Mouse (Mus musculus): ENCODE data around the gene Tnfsf12. TPM values are rescaled to one million over a fixed set of nuclear protein-coding genes. Genes with fewer than 3 reads are reported as not detected.

Gene Tnfsf12
- polyA plus RNA-seq, 1 experiment from 2014 or later = 1.1 TPM

DNA sequence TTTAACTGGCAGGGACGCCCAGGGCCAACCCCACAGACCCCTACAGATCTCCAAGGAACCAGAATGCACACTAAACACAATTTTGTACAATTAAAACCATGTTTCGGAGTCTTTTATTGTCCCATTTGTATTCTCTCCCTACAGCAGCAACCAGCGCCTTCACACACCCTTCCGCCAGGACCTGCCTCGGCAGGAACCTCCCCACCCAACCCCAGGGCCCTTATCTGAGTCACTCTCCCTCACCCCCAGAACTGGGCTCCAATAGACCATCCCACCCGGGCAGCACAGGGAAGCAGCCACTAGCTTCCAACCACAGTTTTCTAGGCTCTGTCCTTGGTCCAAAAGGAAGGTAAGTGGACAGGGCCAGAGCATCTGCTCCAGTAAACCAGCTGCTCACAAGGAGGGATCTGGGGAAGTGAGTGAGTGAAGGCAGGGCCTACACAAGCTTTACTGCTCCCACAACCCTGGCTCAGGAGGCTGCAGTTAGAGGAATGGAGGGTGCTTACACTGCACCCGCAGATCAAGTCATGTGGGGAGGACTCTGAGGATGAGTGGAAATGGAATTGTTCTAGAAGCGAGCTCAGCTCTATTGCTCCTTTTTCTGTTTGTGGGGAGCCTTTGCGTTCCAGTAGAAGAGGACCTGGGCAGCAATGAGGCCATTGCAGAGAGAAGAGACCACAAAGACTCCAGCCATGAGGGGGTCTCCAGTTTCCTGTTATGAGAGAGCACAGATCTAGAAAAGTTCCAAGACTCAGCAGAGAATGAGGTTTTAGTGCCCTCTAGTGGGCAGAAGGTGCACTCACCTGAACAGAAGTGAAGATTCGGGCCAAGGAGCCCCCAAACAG is 38.8 kb downstream of the Tnfsf12 start:
- Histone ChIP-seq H3K27ac (no peak overlapping the region), H3K27me3 (no peaks in the 10 kb centered on the region)
- WGBS = 82% methylated on average over 10 of the region's 10 CpGs

DNA sequence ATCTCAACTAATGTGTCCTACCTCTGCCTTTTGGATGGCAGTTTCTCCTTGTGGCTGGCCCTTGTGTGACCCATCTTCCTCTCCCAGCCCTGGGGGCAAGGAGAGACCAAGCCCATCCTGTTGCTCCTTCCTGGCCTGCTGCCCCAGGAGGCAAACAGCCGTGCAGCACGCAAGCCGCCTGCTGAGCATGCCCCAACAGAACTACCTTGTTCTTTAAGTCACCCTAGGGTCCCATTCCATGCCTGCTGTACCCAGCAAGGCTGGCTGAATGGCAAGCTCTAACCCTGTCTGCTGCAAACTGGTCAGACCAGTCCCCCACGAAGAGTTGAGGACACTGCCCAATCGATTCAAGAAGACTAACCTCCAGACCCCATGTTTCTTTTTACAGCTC is 39.6 kb downstream of the Tnfsf12 start:
- H3K4me1 ChIP-seq = peaks cover 11% of the 10 kb centered on the region
- no peak overlapping the region for H3K9ac ChIP-seq
- no peak overlapping the region for H3K4me3 ChIP-seq
- no peak overlapping the region for H3K27ac ChIP-seq
- H3K9me3 ChIP-seq (replicated peaks) = no peaks in the 10 kb centered on the region
- H3K4me2 ChIP-seq = no peak overlapping the region
- no peak for ATAC-seq
- 86% methylated on average over 5 of the region's 5 CpGs for WGBS
- H3K27me3 ChIP-seq = no peaks in the 10 kb centered on the region
- peaks cover 84% of the 10 kb centered on the region for H3K36me3 ChIP-seq (ENCODE audit: poor library complexity, severe bottlenecking)

More for the DNA sequence above, 38.8 kb downstream of the Tnfsf12 start:
- Histone ChIP-seq H3K9ac (no peak overlapping the region), H3K4me3 (no peak overlapping the region), H3K4me1 (peaks cover 19% of the 10 kb centered on the region), H3K4me2 (no peak overlapping the region), H3K36me3 (ENCODE audit: poor library complexity, severe bottlenecking) (peaks cover 76% of the 10 kb centered on the region), H3K9me3 (replicated peaks) (no peaks in the 10 kb centered on the region)
- no peak for ATAC-seq

DNA sequence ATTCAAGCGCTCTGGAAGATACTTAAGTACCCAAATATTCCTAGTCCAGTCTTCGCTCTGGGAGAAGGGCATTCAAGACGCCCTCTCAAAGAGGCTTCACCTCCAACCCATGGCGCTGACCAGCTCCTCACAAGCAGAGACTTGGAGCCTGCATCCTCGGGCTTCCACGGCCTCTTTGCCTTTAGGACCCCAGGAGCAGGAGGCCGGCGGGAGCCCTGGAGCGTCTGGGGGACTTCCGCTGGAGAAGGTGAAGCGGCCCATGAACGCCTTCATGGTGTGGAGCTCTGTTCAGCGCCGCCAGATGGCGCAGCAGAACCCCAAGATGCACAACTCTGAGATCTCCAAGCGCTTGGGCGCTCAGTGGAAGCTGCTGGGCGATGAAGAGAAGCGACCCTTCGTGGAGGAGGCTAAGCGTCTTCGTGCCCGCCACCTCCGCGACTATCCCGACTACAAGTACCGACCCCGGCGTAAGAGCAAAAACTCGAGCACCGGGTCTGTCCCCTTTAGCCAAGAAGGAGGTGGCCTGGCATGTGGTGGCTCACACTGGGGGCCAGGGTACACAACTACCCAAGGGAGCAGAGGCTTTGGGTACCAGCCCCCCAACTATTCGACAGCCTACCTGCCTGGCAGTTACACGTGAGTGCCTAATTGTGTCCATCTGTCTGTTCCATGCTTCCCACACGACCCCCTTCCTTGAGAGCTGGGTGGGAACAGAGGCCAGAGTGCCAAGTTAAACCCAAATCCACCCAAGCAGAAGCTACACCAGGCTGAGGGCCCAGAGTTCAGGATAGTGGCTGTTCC is 40.2 kb downstream of the Tnfsf12 start, which contains the start of gene Sox15:
Sox15 (plus strand) TSS at position 51 of the 801 bp plus-strand sequence.
- H3K9ac ChIP-seq = no peak within 1 kb of the TSS
- no peaks in the 10 kb centered on the region for H3K27me3 ChIP-seq
- H3K27ac ChIP-seq = peak within 1 kb of the TSS; percentile 3; the same call in 1 of the 2 replicates
- H3K4me2 ChIP-seq = no peak within 1 kb of the TSS
- WGBS = 22% methylated on average over 34 of the region's 34 CpGs
- H3K4me3 ChIP-seq = peak within 1 kb of the TSS; percentile 9
- H3K36me3 ChIP-seq (ENCODE audit: poor library complexity, severe bottlenecking) = peaks cover 90% of the 10 kb centered on the region
- ATAC-seq = peak; percentile 77
- peaks cover 8% of the 10 kb centered on the region; the same call in 1 of the 2 replicates for H3K4me1 ChIP-seq
- H3K9me3 ChIP-seq (replicated peaks) = no peaks in the 10 kb centered on the region

DNA sequence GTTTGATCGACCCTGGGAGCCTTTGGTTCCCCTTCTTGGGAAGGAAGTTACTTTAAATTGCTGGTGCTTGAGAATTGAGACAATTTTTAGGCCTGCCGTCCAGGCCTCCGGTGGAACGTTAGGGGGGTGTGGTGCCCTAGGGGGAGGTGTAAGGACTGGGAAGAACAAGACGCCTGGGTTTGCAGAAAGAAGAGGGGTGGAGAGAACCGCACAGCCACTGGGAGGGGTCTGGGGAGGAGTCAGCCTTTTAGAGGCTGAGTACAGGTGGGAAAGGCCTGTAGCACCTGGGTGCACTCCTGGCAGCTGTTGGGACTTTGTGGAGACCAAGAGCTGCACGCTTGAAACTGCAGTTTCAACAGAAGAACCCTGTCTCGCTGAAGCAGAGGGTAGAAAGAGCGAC is 40.9 kb downstream of the Tnfsf12 start:
- Histone ChIP-seq H3K36me3 (ENCODE audit: poor library complexity, severe bottlenecking) (peaks cover 90% of the 10 kb centered on the region), H3K4me1 (peaks cover 5% of the 10 kb centered on the region; the same call in 1 of the 2 replicates), H3K9ac (no peak overlapping the region), H3K4me2 (no peak overlapping the region), H3K27me3 (no peaks in the 10 kb centered on the region), H3K9me3 (replicated peaks) (no peaks in the 10 kb centered on the region), H3K27ac (0 out of 2 replicates have a peak overlapping the region, but pooled peaks have one; percentile 3), H3K4me3 (no peak overlapping the region)
- WGBS = 56% methylated on average over 9 of the region's 9 CpGs
- no peak for ATAC-seq

DNA sequence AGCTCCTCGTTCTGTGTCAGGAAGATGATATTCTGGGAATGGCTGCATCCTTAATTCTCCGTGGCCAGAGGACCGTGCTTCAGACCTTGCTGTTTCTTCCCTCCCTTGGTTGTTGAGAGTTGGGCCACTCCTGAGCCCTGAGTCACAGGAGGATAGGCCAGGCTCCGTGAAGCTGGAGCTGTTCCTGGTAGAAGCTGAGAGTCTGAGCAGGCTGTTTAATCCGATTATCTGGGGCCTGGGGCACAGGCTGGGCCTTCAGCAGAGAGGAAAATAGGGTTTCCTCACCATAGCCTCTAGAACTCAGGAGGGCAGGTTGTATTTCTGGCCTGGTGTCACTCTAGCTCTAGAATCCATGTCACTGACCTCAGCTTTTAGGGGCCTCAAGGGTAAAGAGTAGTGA is 42.2 kb downstream of the Tnfsf12 start:
- Histone ChIP-seq H3K27me3 (no peaks in the 10 kb centered on the region), H3K9ac (no peak overlapping the region), H3K4me2 (no peak overlapping the region), H3K4me3 (no peak overlapping the region), H3K4me1 (peaks cover 5% of the 10 kb centered on the region; the same call in 1 of the 2 replicates), H3K36me3 (ENCODE audit: poor library complexity, severe bottlenecking) (peaks cover 93% of the 10 kb centered on the region), H3K27ac (peak overlapping the region; percentile 8; the same call in 1 of the 2 replicates), H3K9me3 (replicated peaks) (no peaks in the 10 kb centered on the region)
- no peak for ATAC-seq
- 65% methylated on average over 5 of the region's 5 CpGs for WGBS

DNA sequence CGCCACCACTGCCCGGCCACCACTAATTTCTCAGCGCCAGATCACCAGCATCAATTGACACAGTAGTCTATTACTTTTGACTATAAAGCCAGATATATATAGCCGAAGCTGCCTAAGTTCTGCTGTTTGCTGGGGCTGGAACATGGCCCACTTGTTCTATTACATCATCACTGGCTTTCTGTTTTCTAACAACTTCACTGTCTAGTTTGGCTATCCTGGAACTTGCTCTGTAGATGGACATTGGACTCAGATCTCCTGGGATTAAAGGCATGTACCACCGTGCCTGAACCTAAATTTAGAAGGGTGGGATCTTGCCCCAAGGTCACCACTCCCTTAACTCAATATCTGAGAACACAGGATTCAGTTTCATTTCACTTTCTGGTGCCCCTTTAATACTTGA is 49.8 kb downstream of the Tnfsf12 start:
- H3K27me3 ChIP-seq = no peaks in the 10 kb centered on the region
- H3K36me3 ChIP-seq (ENCODE audit: poor library complexity, severe bottlenecking) = peaks cover 100% of the 10 kb centered on the region
- no peak overlapping the region for H3K27ac ChIP-seq
- H3K4me3 ChIP-seq = no peak overlapping the region
- no peaks in the 10 kb centered on the region for H3K4me1 ChIP-seq
- no peak overlapping the region for H3K4me2 ChIP-seq
- 96% methylated on average over 5 of the region's 5 CpGs for WGBS
- no peak overlapping the region for H3K9ac ChIP-seq
- H3K9me3 ChIP-seq (replicated peaks) = no peaks in the 10 kb centered on the region
- no peak for ATAC-seq

MicroRNA genes within 50 kb of the gene (microRNA counts, 519-probe panel; counts per million panel counts)
- microRNA mmu-miR-1934 = 177 counts per million, percentile 53 among the panel's probes with 10 or more counts

Small RNA genes within 50 kb of the gene (microRNA-seq; reads per million reads assigned to microRNA genes)
- gene Mir1934 = 5.1 reads per million, percentile 15 among the genes with 10 or more reads in this experiment

Other genes with a start within 250 kb of the Tnfsf12 start
- gene Dnah2, start 146.7 kb downstream of the Tnfsf12 start, polyA plus RNA-seq (2015; fragmentation: Nextera tagmentation; extraction: Ambion mirVana) = 1.7 and 2.0 TPM in 2 replicates
- gene Efnb3, start 135.6 kb downstream of the Tnfsf12 start, polyA plus RNA-seq (2015; fragmentation: Nextera tagmentation; extraction: Ambion mirVana) = 63.1 and 72.0 TPM in 2 replicates
- 32.0 and 35.1 TPM in 2 replicates for gene Wrap53, start 115.6 kb downstream of the Tnfsf12 start, polyA plus RNA-seq (2015; fragmentation: Nextera tagmentation; extraction: Ambion mirVana)
- 119 and 129 TPM in 2 replicates for gene Trp53, start 115.5 kb downstream of the Tnfsf12 start, polyA plus RNA-seq (2015; fragmentation: Nextera tagmentation; extraction: Ambion mirVana)
- gene Atp1b2, start 89.9 kb downstream of the Tnfsf12 start, polyA plus RNA-seq (2015; fragmentation: Nextera tagmentation; extraction: Ambion mirVana) = 12.7 and 14.0 TPM in 2 replicates
- not detected in 2 replicates for gene Shbg, start 77.9 kb downstream of the Tnfsf12 start, polyA plus RNA-seq (2015; fragmentation: Nextera tagmentation; extraction: Ambion mirVana)
- gene Sat2, start 73.8 kb downstream of the Tnfsf12 start, polyA plus RNA-seq (2015; fragmentation: Nextera tagmentation; extraction: Ambion mirVana) = 20.6 and 22.7 TPM in 2 replicates
- gene Fxr2, start 62.9 kb downstream of the Tnfsf12 start, polyA plus RNA-seq (2015; fragmentation: Nextera tagmentation; extraction: Ambion mirVana) = 38.7 and 42.2 TPM in 2 replicates
- not detected in 2 replicates for gene Sox15, start 40.5 kb downstream of the Tnfsf12 start, polyA plus RNA-seq (2015; fragmentation: Nextera tagmentation; extraction: Ambion mirVana)
- 89.4 and 95.2 TPM in 2 replicates for gene Mpdu1, start 33.2 kb downstream of the Tnfsf12 start, polyA plus RNA-seq (2015; fragmentation: Nextera tagmentation; extraction: Ambion mirVana)
- 4.4 and 5.2 TPM in 2 replicates for gene Cd68, start 29.7 kb downstream of the Tnfsf12 start, polyA plus RNA-seq (2015; fragmentation: Nextera tagmentation; extraction: Ambion mirVana)
- gene Eif4a1, start 23.4 kb downstream of the Tnfsf12 start, polyA plus RNA-seq (2015; fragmentation: Nextera tagmentation; extraction: Ambion mirVana) = 654 and 701 TPM in 2 replicates
- gene Senp3, start 13.8 kb downstream of the Tnfsf12 start, polyA plus RNA-seq (2015; fragmentation: Nextera tagmentation; extraction: Ambion mirVana) = 93.7 and 99.6 TPM in 2 replicates
- 0.15 and 0.43 TPM in 2 replicates for gene Tnfsf13, start 10.1 kb downstream of the Tnfsf12 start, polyA plus RNA-seq (2015; fragmentation: Nextera tagmentation; extraction: Ambion mirVana)
- gene Tnfsfm13, start 249 bp upstream of the Tnfsf12 start, polyA plus RNA-seq (2015; fragmentation: Nextera tagmentation; extraction: Ambion mirVana) = 0.45 and 0.87 TPM in 2 replicates
- 23.2 and 24.1 TPM in 2 replicates for gene Polr2a, start 62.8 kb upstream of the Tnfsf12 start, polyA plus RNA-seq (2015; fragmentation: Nextera tagmentation; extraction: Ambion mirVana)
- 0.26 and 0.58 TPM in 2 replicates for gene Slc35g3, start 66.1 kb upstream of the Tnfsf12 start, polyA plus RNA-seq (2015; fragmentation: Nextera tagmentation; extraction: Ambion mirVana)
- gene Zbtb4, start 70.1 kb upstream of the Tnfsf12 start, polyA plus RNA-seq (2015; fragmentation: Nextera tagmentation; extraction: Ambion mirVana) = 1.6 and 1.8 TPM in 2 replicates
- 1.5 TPM in 2 replicates for gene Chrnb1, start 100.1 kb upstream of the Tnfsf12 start, polyA plus RNA-seq (2015; fragmentation: Nextera tagmentation; extraction: Ambion mirVana)
- 3.3 and 3.8 TPM in 2 replicates for gene Fgf11, start 106.0 kb upstream of the Tnfsf12 start, polyA plus RNA-seq (2015; fragmentation: Nextera tagmentation; extraction: Ambion mirVana)
- 0.39 and 1.00 TPM in 2 replicates for gene Tmem102, start 109.8 kb upstream of the Tnfsf12 start, polyA plus RNA-seq (2015; fragmentation: Nextera tagmentation; extraction: Ambion mirVana)
- not detected in 2 replicates for gene Gm39566, start 119.4 kb upstream of the Tnfsf12 start, polyA plus RNA-seq (2015; fragmentation: Nextera tagmentation; extraction: Ambion mirVana)
- not detected in 2 replicates for gene Spem2, start 122.6 kb upstream of the Tnfsf12 start, polyA plus RNA-seq (2015; fragmentation: Nextera tagmentation; extraction: Ambion mirVana)
- gene Spem1, start 126.3 kb upstream of the Tnfsf12 start, polyA plus RNA-seq (2015; fragmentation: Nextera tagmentation; extraction: Ambion mirVana) = 0.37 and 0.52 TPM in 2 replicates
- gene Nlgn2, start 141.9 kb upstream of the Tnfsf12 start, polyA plus RNA-seq (2015; fragmentation: Nextera tagmentation; extraction: Ambion mirVana) = 16.6 and 17.0 TPM in 2 replicates
- 340 and 360 TPM in 2 replicates for gene Tmem256, start 142.7 kb upstream of the Tnfsf12 start, polyA plus RNA-seq (2015; fragmentation: Nextera tagmentation; extraction: Ambion mirVana)
- gene Plscr3, start 150.5 kb upstream of the Tnfsf12 start, polyA plus RNA-seq (2015; fragmentation: Nextera tagmentation; extraction: Ambion mirVana) = 44.1 and 45.4 TPM in 2 replicates
- 0.09 and 0.20 TPM in 2 replicates for gene Tnk1, start 162.9 kb upstream of the Tnfsf12 start, polyA plus RNA-seq (2015; fragmentation: Nextera tagmentation; extraction: Ambion mirVana)
- gene Tmem95, start 182.2 kb upstream of the Tnfsf12 start, polyA plus RNA-seq (2015; fragmentation: Nextera tagmentation; extraction: Ambion mirVana) = not detected in 2 replicates
- 1.3 and 1.4 TPM in 2 replicates for gene Kctd11, start 185.6 kb upstream of the Tnfsf12 start, polyA plus RNA-seq (2015; fragmentation: Nextera tagmentation; extraction: Ambion mirVana)
- 0.28 and 0.34 TPM in 2 replicates for gene Acap1, start 199.7 kb upstream of the Tnfsf12 start, polyA plus RNA-seq (2015; fragmentation: Nextera tagmentation; extraction: Ambion mirVana)
- 19.1 and 20.3 TPM in 2 replicates for gene 2810408A11Rik, start 205.1 kb upstream of the Tnfsf12 start, polyA plus RNA-seq (2015; fragmentation: Nextera tagmentation; extraction: Ambion mirVana)
- gene Neurl4, start 205.2 kb upstream of the Tnfsf12 start, polyA plus RNA-seq (2015; fragmentation: Nextera tagmentation; extraction: Ambion mirVana) = 15.5 and 20.2 TPM in 2 replicates
- 90.1 and 93.2 TPM in 2 replicates for gene Gps2, start 218.0 kb upstream of the Tnfsf12 start, polyA plus RNA-seq (2015; fragmentation: Nextera tagmentation; extraction: Ambion mirVana)
- 1,467 and 1,510 TPM in 2 replicates for gene Eif5a, start 226.1 kb upstream of the Tnfsf12 start, polyA plus RNA-seq (2015; fragmentation: Nextera tagmentation; extraction: Ambion mirVana)
- 4.5 and 6.0 TPM in 2 replicates for gene Ybx2, start 239.9 kb upstream of the Tnfsf12 start, polyA plus RNA-seq (2015; fragmentation: Nextera tagmentation; extraction: Ambion mirVana)